Mouse (Mus musculus) kidney, embryonic 16.5 days (tissue): ENCODE measurements at regions not wholly inside any gene's neighbourhood (a gene's known extent, or its start where the extent isn't known, plus 50 kb on each side); places are given as distances from the start of the nearest gene placed in this dataset.

ENCODE experiments used
- ATAC-seq: fragments of 200-750 bp; cut with Nextera tagmentation; 2 replicates; pipeline ENCODE4 v1.8.0; 2017; ENCODE audit warnings: moderate TSS enrichment; ENCODE audit not compliant: low FRiP score, low TSS enrichment
- H3K27ac ChIP-seq: fragments of 300-500 bp; sonication (generic); 2 replicates; pipeline ENCODE4 v1.5.1; 2014; ENCODE audit warnings: low read length
- H3K27me3 ChIP-seq: fragments of 300-500 bp; sonication (generic); 2 replicates; pipeline ENCODE4 v1.6.1; 2014; ENCODE audit warnings: low read length, control low read depth, mixed read lengths; ENCODE audit not compliant: insufficient read depth
- H3K36me3 ChIP-seq: fragments of 300-500 bp; sonication (generic); 2 replicates; pipeline ENCODE4 v1.6.1; 2014; ENCODE audit warnings: low read length, control low read depth, mixed read lengths; ENCODE audit not compliant: insufficient read depth
- H3K4me1 ChIP-seq: fragments of 300-500 bp; sonication (generic); 2 replicates; pipeline ENCODE4 v1.6.1; 2014; ENCODE audit warnings: low read length, control low read depth, mixed read lengths; ENCODE audit not compliant: insufficient read depth
- H3K4me2 ChIP-seq: fragments of 300-500 bp; sonication (generic); replicated peaks from 2 replicates; pipeline ENCODE4 v1.6.1; 2014; ENCODE audit warnings: low read depth, low read length
- H3K4me3 ChIP-seq: fragments of 300-500 bp; sonication (generic); 2 replicates; pipeline ENCODE4 v1.5.1; 2014; ENCODE audit warnings: mild to moderate bottlenecking, low read length
- H3K9ac ChIP-seq: fragments of 300-500 bp; sonication (generic); replicated peaks from 2 replicates; pipeline ENCODE4 v1.6.1; 2014; ENCODE audit warnings: low read length
- H3K9me3 ChIP-seq: fragments of 300-500 bp; sonication (generic); 2 replicates; pipeline ENCODE4 v1.6.1; 2016; ENCODE audit warnings: low read length, control low read depth
- WGBS: fragments of 180-500 bp; shearing (Covaris S2); extraction: QIAGEN DNeasy Blood & Tissue Kit; methylation state at CpG from one replicate; pipeline ENCODE4 v1.1.7; 2014; 5-methylcytosine and 5-hydroxymethylcytosine counted together

DNA sequence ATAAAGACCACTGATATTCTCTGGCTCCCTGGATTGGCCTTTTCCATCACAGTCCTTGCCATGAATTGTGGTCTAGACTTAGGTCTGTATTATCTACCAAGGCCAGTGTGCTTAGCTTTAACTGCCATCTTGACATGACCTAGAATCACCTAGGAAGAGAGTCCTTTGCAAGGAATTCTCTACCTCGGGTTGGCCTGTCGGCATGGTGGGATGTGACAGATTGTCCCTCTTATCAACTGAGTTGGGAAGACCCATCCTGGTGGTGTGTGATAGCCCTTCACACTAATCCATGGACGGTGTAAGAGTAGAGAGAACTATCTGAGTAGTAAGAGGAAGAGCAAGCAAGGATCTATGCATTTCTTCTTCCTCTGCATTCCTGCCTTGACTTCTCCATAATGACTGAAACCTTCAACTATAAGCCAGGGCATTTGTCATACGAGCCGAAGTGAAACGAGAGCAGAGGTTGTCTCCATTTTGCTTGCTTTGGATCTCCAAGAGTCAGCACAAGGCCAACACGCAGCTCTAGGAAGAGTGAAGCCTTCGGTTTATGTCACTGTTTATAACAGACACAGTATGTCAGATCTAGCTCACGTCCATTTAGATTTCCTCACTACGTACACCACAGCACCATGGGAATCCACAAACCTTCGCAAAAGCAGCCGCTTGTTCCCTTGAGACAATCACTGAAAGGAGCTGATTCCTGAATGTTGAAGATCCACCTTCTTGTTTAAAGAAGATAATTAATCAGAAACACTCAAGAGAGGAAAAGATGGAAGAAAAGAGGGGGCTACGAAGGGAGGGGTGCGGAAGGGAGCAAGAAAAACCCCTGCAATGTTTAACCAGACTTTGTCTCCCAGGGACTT lies 190.9 kb upstream of the Rgma start:
- ATAC-seq: no peak
- 92% methylated on average over 14 of the region's 14 CpGs for WGBS
- H3K27me3 ChIP-seq: no peaks in the 10 kb centered on the region
- H3K9me3 ChIP-seq: peaks cover 4% of the 10 kb centered on the region; the same call in 1 of the 2 replicates
- no peaks in the 10 kb centered on the region for H3K4me1 ChIP-seq
- H3K27ac ChIP-seq: no peak overlapping the region
- H3K36me3 ChIP-seq: no peaks in the 10 kb centered on the region
- H3K4me3 ChIP-seq: no peak overlapping the region
- H3K9ac ChIP-seq: no peak overlapping the region
- no peak overlapping the region for H3K4me2 ChIP-seq

DNA sequence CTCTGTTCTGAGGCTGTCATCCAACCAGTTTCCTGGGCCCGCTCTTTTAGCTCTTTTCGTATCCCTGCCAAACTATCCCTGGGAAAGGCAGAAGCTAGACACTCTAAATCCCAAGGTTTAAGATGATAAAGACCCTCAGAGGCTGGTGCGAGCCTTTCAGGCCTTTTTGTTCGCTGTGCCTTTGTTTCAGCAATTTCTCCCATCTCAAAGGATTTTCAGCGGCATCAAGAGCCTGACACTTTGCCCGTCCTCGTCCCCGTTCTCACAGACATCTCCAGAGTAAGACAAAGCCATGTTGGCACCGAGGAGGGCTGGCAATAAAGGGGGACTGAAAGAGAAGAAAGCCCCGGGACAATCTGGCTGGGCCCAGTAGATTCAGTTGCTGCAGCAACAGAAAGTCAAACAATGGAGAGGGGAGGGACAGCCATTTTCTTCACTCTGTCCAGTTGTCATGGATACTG lies 190.2 kb upstream of the Rgma start:
- WGBS: 86% methylated on average over 10 of the region's 10 CpGs
- H3K4me1 ChIP-seq: no peaks in the 10 kb centered on the region

DNA sequence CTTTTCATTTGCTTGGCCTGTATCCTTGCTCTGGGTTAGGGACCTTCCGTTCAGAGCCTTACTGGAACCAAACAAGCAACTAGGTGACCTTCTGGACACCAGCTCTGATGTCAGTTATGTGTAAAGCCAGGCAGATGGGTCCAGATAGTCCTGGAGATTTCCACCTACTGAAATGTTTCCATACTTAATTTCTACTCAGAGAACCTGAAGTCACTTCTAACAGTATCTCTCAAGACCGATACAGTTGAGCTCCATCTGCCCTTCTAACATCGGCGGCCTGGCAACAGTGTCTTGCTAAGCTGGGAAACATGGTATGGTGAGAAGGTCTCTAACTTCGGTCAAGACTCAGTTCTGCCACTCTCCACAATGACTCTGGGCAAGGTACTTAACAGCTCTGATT lies 189.7 kb upstream of the Rgma start:
- no peak overlapping the region for H3K27ac ChIP-seq
- no peaks in the 10 kb centered on the region for H3K36me3 ChIP-seq
- ATAC-seq: no peak
- no peaks in the 10 kb centered on the region for H3K27me3 ChIP-seq
- no peaks in the 10 kb centered on the region for H3K4me1 ChIP-seq
- H3K9me3 ChIP-seq: peaks cover 4% of the 10 kb centered on the region; the same call in 1 of the 2 replicates
- WGBS: 96% methylated on average over 5 of the region's 5 CpGs
- no peak overlapping the region for H3K9ac ChIP-seq
- H3K4me2 ChIP-seq: no peak overlapping the region
- H3K4me3 ChIP-seq: no peak overlapping the region

More for the DNA sequence above, 190.2 kb upstream of the Rgma start:
- Histone ChIP-seq H3K9me3 (peaks cover 4% of the 10 kb centered on the region; the same call in 1 of the 2 replicates), H3K27ac (no peak overlapping the region), H3K36me3 (no peaks in the 10 kb centered on the region), H3K4me2 (no peak overlapping the region), H3K9ac (no peak overlapping the region), H3K4me3 (no peak overlapping the region), H3K27me3 (no peaks in the 10 kb centered on the region)
- no peak for ATAC-seq

DNA sequence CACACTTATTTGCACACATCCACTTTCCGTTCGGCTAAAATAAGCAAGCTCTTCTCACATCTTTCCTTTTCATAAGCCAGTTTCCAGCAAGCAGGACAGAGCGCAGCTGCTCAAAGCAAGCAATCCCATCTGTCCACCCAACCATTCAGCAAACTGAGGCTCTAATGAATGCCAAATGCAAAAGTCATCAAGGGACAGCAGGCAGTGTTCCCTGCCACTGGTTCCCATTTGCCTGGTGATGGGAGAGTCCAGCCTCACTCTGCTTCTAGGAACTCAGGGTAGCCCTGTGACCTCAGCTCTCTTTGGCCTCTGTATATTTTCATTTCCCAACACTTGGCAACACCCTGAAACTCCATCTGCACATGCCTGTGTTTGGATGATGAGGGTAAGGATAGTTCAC lies 188.8 kb upstream of the Rgma start:
- H3K4me1 ChIP-seq: no peaks in the 10 kb centered on the region
- no peak overlapping the region for H3K9ac ChIP-seq
- no peak overlapping the region for H3K4me2 ChIP-seq
- no peak for ATAC-seq
- no peak overlapping the region for H3K27ac ChIP-seq
- H3K9me3 ChIP-seq: peaks cover 4% of the 10 kb centered on the region; the same call in 1 of the 2 replicates
- no peak overlapping the region for H3K4me3 ChIP-seq
- WGBS: 87% methylated on average over 3 of the region's 3 CpGs
- no peaks in the 10 kb centered on the region for H3K27me3 ChIP-seq
- no peaks in the 10 kb centered on the region for H3K36me3 ChIP-seq

DNA sequence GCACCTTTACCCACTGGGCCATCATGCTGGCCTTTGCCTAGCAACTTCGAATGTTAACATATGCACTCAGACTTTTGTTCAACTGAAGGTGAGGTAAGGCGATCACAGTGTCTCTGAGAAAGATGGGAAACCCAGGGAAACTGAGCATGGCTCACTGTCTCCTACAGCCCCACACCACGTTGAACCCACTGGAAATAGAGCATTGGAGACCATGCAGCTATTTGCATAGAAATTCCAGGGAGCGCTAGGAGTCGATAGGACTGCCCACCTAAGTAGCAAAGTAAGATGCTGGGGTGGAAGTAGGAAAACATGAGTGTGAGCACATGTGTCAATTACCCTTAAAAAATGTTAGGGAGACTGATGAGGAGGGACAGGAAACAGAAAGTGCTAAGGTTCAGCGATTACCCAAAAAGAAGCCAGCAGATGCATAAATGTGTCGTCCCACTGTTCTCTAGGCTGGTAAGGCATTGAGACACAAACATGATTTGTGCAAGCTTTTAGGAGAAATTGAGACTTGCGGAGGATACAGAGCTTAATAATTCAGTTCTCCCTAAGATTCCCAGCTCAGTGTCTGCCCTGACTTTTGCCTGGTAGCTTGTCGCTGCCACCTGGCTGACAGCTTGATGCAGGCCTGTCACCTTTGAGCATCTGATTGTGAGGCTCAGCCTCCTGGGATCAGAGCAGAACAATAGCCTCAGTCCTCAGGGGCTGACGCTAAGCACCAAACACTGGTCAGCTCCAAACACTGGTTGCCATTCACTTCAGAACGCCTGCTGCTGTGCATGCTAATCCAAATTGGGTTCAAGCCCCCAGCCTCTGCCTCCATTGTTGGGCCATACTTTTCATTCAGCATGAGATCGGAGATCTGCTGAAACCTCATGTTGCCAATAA lies 183.7 kb upstream of the Rgma start:
- Histone ChIP-seq H3K4me2 (no peak overlapping the region), H3K27ac (no peak overlapping the region), H3K9me3 (no peaks in the 10 kb centered on the region; the same call in 1 of the 2 replicates), H3K4me1 (no peaks in the 10 kb centered on the region), H3K27me3 (no peaks in the 10 kb centered on the region), H3K9ac (no peak overlapping the region), H3K36me3 (no peaks in the 10 kb centered on the region), H3K4me3 (no peak overlapping the region)
- 49% methylated on average over 12 of the region's 12 CpGs for WGBS
- no peak for ATAC-seq

DNA sequence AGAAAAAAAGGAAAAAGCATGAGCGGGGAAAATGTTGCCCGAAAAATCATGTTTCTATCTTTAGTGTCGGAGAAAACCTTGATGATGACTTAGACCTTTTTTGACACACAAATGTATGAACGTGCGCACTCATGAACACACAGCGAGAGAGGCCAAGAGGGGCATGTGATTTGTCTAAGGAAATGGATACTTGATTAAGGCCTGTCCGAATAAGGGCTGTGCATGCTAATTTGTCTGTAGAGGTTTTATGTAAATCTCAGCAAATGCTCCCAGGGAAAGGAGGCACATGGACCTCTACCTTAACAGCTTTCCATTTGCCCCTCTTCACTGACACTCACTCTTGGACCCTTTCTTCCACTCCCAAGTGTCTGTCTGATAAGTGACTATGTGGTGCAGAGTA lies 182.5 kb upstream of the Rgma start:
- no peak for ATAC-seq
- H3K9ac ChIP-seq: no peak overlapping the region
- no peak overlapping the region for H3K27ac ChIP-seq
- WGBS: 87% methylated on average over 7 of the region's 7 CpGs
- H3K27me3 ChIP-seq: no peaks in the 10 kb centered on the region
- no peak overlapping the region for H3K4me3 ChIP-seq
- no peaks in the 10 kb centered on the region for H3K36me3 ChIP-seq
- no peaks in the 10 kb centered on the region for H3K4me1 ChIP-seq
- H3K4me2 ChIP-seq: no peak overlapping the region
- no peaks in the 10 kb centered on the region; the same call in 1 of the 2 replicates for H3K9me3 ChIP-seq

DNA sequence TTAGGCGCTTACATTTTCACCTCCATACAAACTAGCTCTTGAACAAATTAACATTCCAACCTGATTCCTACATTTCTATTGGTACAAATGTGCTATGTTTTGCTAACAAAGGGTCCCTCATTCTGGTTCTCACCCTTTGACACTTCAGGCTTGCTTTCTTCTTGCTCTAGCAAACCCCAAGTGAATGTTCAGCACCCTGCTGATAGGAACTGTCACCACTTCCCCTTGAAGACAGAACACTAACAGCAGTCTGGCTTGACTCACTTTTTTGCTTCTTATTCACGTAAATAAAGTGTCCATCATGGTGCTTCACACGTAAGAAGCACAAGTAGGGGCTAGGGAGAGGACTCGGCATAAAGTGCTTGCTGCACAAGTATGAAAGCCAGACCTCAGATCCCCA lies 180.0 kb upstream of the Rgma start:
- Histone ChIP-seq H3K27ac (no peak overlapping the region), H3K36me3 (no peaks in the 10 kb centered on the region), H3K9ac (no peak overlapping the region), H3K4me2 (no peak overlapping the region), H3K4me3 (no peak overlapping the region), H3K4me1 (no peaks in the 10 kb centered on the region), H3K27me3 (no peaks in the 10 kb centered on the region), H3K9me3 (peaks cover 3% of the 10 kb centered on the region; the same call in 1 of the 2 replicates)
- no peak for ATAC-seq
- 76% methylated on average over 4 of the region's 4 CpGs for WGBS

DNA sequence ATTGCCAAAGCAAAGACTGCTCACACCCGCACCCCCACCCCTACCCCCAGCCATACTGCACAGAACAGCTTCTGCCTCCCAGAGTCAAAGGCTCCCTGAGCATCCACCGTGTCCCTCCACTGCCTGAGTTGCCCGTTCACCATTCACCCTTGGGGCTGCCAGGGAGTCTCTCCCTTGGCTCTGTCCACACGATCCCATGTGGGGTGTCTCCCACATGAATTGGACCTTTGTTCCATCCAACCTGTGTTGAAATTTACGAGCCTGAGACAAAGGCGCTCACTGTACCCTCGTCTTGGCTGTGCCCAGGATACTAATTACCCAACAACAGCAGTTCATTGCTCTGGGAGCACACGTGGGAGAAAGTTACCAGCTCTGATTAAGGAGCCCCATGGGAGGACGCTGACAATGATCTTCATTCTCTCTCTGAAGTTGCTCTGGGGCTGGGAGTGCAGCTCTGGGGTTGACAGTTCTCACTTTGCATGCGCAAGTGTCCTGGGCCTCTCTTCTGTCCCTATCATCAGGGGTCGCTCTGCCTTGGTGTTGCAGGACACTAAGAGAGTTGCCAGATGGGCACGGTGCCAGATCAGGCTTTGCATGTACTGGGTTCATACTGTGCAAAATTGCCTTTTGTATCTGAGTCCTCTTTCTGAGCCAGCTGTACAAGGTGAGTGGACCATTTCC lies 178.3 kb upstream of the Rgma start:
- Histone ChIP-seq H3K4me1 (no peaks in the 10 kb centered on the region), H3K9ac (no peak overlapping the region), H3K9me3 (peaks cover 3% of the 10 kb centered on the region; the same call in 1 of the 2 replicates), H3K4me2 (no peak overlapping the region), H3K36me3 (no peaks in the 10 kb centered on the region), H3K27me3 (no peaks in the 10 kb centered on the region), H3K27ac (no peak overlapping the region), H3K4me3 (no peak overlapping the region)
- WGBS: 35% methylated on average over 12 of the region's 12 CpGs
- peak; percentile 88 for ATAC-seq

DNA sequence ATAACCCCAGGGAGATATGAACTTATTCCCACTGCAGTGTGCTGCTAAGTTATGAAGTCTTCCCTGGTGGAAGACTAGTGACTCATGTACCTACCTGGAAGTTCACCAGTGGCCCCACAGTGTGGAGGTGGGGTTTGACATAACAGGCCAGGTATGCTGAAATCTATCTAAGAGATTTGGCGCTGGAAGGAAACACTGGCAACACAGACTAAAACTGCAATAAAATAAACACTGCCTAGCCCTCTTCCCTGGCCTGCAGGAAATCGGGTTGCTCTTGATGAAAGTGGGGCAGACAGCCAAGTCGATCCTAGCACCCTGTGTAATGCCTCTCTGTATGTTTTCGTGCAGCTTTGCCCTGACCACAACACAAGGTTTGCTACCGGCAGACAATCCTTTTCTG lies 177.2 kb upstream of the Rgma start:
- no peak overlapping the region for H3K4me2 ChIP-seq
- no peak overlapping the region for H3K9ac ChIP-seq
- ATAC-seq: no peak
- H3K4me3 ChIP-seq: no peak overlapping the region
- peaks cover 3% of the 10 kb centered on the region; the same call in 1 of the 2 replicates for H3K9me3 ChIP-seq
- H3K36me3 ChIP-seq: no peaks in the 10 kb centered on the region
- no peak overlapping the region for H3K27ac ChIP-seq
- no peaks in the 10 kb centered on the region for H3K4me1 ChIP-seq
- 72% methylated on average over 5 of the region's 5 CpGs for WGBS
- H3K27me3 ChIP-seq: no peaks in the 10 kb centered on the region
